Mouse (Mus musculus) NIH3T3 (cell line): ENCODE measurements around the gene Gprc5a.

Experiments
- DNase-seq: peaks from one replicate; pipeline ENCODE4 v3.0.0-alpha.2; 2012; ENCODE audit warnings: low read depth

The Gprc5a gene

GRCm38 (mm10) chr6:135065236-135065957, at the start of gene Gprc5a:
Gene Gprc5a (plus strand): TSS chr6:135065651.
- DNase-seq = peak; percentile 85

GRCm38 (mm10) chr6:135017211-135017610, 48.2 kb upstream of the Gprc5a start:
- no peak for DNase-seq

GRCm38 (mm10) chr6:135019564-135019963, 45.9 kb upstream of the Gprc5a start:
- DNase-seq = no peak

- no peak for DNase-seq
Measured at GRCm38 (mm10) chr6:135021633-135022032, 43.8 kb upstream of the Gprc5a start.

GRCm38 (mm10) chr6:135023379-135023778, 42.1 kb upstream of the Gprc5a start:
- DNase-seq = no peak

- DNase-seq = peak; percentile 24
Measured at GRCm38 (mm10) chr6:135024781-135025420, 40.5 kb upstream of the Gprc5a start.

- peak; percentile 83 for DNase-seq
Measured at GRCm38 (mm10) chr6:135026232-135026631, 39.2 kb upstream of the Gprc5a start.

GRCm38 (mm10) chr6:135026755-135027154, 38.7 kb upstream of the Gprc5a start:
- peak; percentile 78 for DNase-seq

GRCm38 (mm10) chr6:135029246-135029645, 36.2 kb upstream of the Gprc5a start:
- no peak for DNase-seq

- DNase-seq = no peak
Measured at GRCm38 (mm10) chr6:135038674-135039073, 26.8 kb upstream of the Gprc5a start.

- DNase-seq = no peak
Measured at GRCm38 (mm10) chr6:135040275-135040871, 25.1 kb upstream of the Gprc5a start.

GRCm38 (mm10) chr6:135041930-135042329, 23.5 kb upstream of the Gprc5a start:
- no peak for DNase-seq

- DNase-seq = no peak
Measured at GRCm38 (mm10) chr6:135047276-135047675, 18.2 kb upstream of the Gprc5a start.

- no peak for DNase-seq
Measured at GRCm38 (mm10) chr6:135048509-135048908, 16.9 kb upstream of the Gprc5a start.

- peak; percentile 25 for DNase-seq
Measured at GRCm38 (mm10) chr6:135048956-135049355, 16.5 kb upstream of the Gprc5a start.

GRCm38 (mm10) chr6:135053789-135054188, 11.7 kb upstream of the Gprc5a start:
- no peak for DNase-seq

GRCm38 (mm10) chr6:135055882-135056281, 9.6 kb upstream of the Gprc5a start:
- no peak for DNase-seq

GRCm38 (mm10) chr6:135060728-135061127, 4.7 kb upstream of the Gprc5a start:
- DNase-seq = peak; percentile 61

- DNase-seq = no peak
Measured at GRCm38 (mm10) chr6:135064621-135065020, 830 bp upstream of the Gprc5a start.

GRCm38 (mm10) chr6:135066795-135067445, 1.5 kb downstream of the Gprc5a start:
- no peak for DNase-seq

- DNase-seq = no peak
Measured at GRCm38 (mm10) chr6:135068221-135068620, 2.8 kb downstream of the Gprc5a start.

- DNase-seq = peak; percentile 37
Measured at GRCm38 (mm10) chr6:135069856-135070255, 4.4 kb downstream of the Gprc5a start.

- peak; percentile 46 for DNase-seq
Measured at GRCm38 (mm10) chr6:135070347-135070746, 4.9 kb downstream of the Gprc5a start.
